Mouse (Mus musculus) MEL (cell line): ENCODE results near the gene Casr.

ENCODE experiments used
- CTCF ChIP-seq, 3 experiments: IDR thresholded peaks in 2 of 3; conservative IDR thresholded peaks in 1 of 3; 2 replicates each; pipeline ENCODE4 v1.5.1; 2011 to 2012; ENCODE audit warnings: low read length in 3 of 3, low read depth in 2 of 3, mild to moderate bottlenecking in 2 of 3, improper control_type of control experiment in 1 of 3, inconsistent platforms in 1 of 3, mixed read lengths in 1 of 3, moderate library complexity in 1 of 3; ENCODE audit not compliant: control insufficient read depth in 1 of 3, insufficient read depth in 1 of 3, poor library complexity in 1 of 3, severe bottlenecking in 1 of 3
- ELF1 ChIP-seq: IDR thresholded peaks from 2 replicates; pipeline ENCODE4 v1.6.1; 2014; ENCODE audit warnings: low read depth, mild to moderate bottlenecking, inconsistent platforms, low read length, improper control_type of control experiment, moderate library complexity
- EP300 ChIP-seq, 2 experiments: IDR thresholded peaks; 2 replicates each; pipeline ENCODE4 v1.6.1; 2011; ENCODE audit warnings: improper control_type of control experiment in 2 of 2, low read length in 2 of 2, low read depth in 1 of 2, mild to moderate bottlenecking in 1 of 2
- ETS1 ChIP-seq: IDR thresholded peaks from 2 replicates; pipeline ENCODE4 v1.6.1; 2012; ENCODE audit warnings: low read depth, mild to moderate bottlenecking, inconsistent platforms, low read length, improper control_type of control experiment, moderate library complexity
- GATA1 ChIP-seq: IDR thresholded peaks from 2 replicates; pipeline ENCODE4 v1.6.1; 2011; ENCODE audit warnings: low read depth, low read length, improper control_type of control experiment
- MAFK ChIP-seq: IDR thresholded peaks from 2 replicates; pipeline ENCODE4 v1.6.1; 2011; ENCODE audit warnings: low read depth, mild to moderate bottlenecking, low read length, improper control_type of control experiment, borderline replicate concordance
- NRF1 ChIP-seq: IDR thresholded peaks from 2 replicates; pipeline ENCODE4 v1.6.1; 2014; ENCODE audit warnings: low read depth, mild to moderate bottlenecking, inconsistent platforms, low read length, improper control_type of control experiment, moderate library complexity; ENCODE audit not compliant: poor library complexity, insufficient read depth, severe bottlenecking
- POLR2A ChIP-seq, 2 experiments: IDR thresholded peaks; 2 replicates each; pipeline ENCODE4 v1.6.1; 2011 to 2012; ENCODE audit warnings: low read length in 2 of 2, mild to moderate bottlenecking in 2 of 2, control low read depth in 1 of 2, improper control_type of control experiment in 1 of 2, low read depth in 1 of 2, moderate library complexity in 1 of 2; ENCODE audit not compliant: control insufficient read depth in 1 of 2, insufficient read depth in 1 of 2, poor library complexity in 1 of 2
- SMC3 ChIP-seq: IDR thresholded peaks from 2 replicates; pipeline ENCODE4 v1.6.1; 2011; ENCODE audit warnings: low read depth, low read length, improper control_type of control experiment

DNA sequence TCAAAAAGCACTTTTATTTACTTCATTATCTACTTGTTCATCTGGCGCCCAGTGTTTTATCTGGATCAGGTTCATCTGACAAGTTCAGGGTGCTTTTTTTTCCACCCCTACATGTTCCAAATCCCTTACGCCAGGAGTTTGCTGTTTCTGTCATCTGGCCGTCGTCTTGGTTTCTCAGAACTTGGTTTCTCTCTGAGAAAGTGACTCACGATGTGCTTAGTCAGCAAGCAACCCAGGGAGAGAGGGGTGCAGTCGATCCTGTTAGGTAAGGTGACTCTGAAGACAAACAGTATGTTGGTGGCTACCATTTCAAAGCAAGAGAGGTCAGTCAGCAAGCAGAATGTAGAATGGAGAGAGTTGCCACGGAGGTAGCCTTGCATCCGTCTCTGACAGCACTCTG is 10.0 kb upstream of the Casr start:
- TF ChIP-seq ETS1 (no peak), NRF1 (no peak), ELF1 (no peak), GATA1 (no peak), POLR2A (IDR thresholded peaks at IDR 0.05; ENCODE audit: control insufficient read depth in 1 of 2, insufficient read depth in 1 of 2, low read depth in 1 of 2, low read length in 2 of 2, poor library complexity in 1 of 2) (no peak), CTCF (IDR thresholded peaks at IDR 0.05 in 2 of 3, conservative IDR thresholded peaks at IDR 0.05 in 1 of 3; ENCODE audit: control insufficient read depth in 1 of 3, insufficient read depth in 1 of 3, low read depth in 2 of 3, low read length in 3 of 3, poor library complexity in 1 of 3, severe bottlenecking in 1 of 3) (no peak), EP300 (IDR thresholded peaks at IDR 0.05; ENCODE audit: low read depth in 1 of 2, low read length in 2 of 2) (no peak), SMC3 (no peak), MAFK (no peak)
